Mouse (Mus musculus): ENCODE measurements around the gene Trpv2.

- no peak for TF ChIP-seq CTCF (IDR thresholded peaks at IDR 0.05; ENCODE audit: low read depth)
- TF ChIP-seq EP300 (IDR thresholded peaks at IDR 0.05; ENCODE audit: low read depth) = no peak
Measured at GRCm38 (mm10) chr11:62554934-62555517, 19.3 kb upstream of the Trpv2 start.

Data from heart, postnatal 0 days (tissue).